Mouse (Mus musculus) cerebellum, postnatal 4 days (tissue): ENCODE results near the gene Fbxo21.

Experiments used
- DNase-seq, 2 experiments: peaks; one replicate each; pipeline ENCODE4 v3.0.0; 2022; ENCODE audit warnings: low spot score in 2 of 2, mixed read lengths in 1 of 2

Fbxo21 gene

GRCm38 (mm10) chr5:117980921-117981320 lies 4.4 kb downstream of the Fbxo21 start:
- DNase-seq = no peak

GRCm38 (mm10) chr5:117981943-117982342 lies 5.4 kb downstream of the Fbxo21 start:
- DNase-seq = no peak

GRCm38 (mm10) chr5:117986327-117986726 lies 9.8 kb downstream of the Fbxo21 start:
- no peak for DNase-seq

- no peak for DNase-seq
Measured at GRCm38 (mm10) chr5:117987891-117988290, 11.4 kb downstream of the Fbxo21 start.

GRCm38 (mm10) chr5:117988367-117988766 lies 11.8 kb downstream of the Fbxo21 start:
- no peak for DNase-seq

- DNase-seq = no peak
Measured at GRCm38 (mm10) chr5:117989773-117990172, 13.2 kb downstream of the Fbxo21 start.

- DNase-seq = no peak
Measured at GRCm38 (mm10) chr5:117990957-117991356, 14.4 kb downstream of the Fbxo21 start.

GRCm38 (mm10) chr5:117993550-117993949 lies 17.0 kb downstream of the Fbxo21 start:
- DNase-seq = no peak

- DNase-seq = no peak
Measured at GRCm38 (mm10) chr5:117995372-117995901, 18.9 kb downstream of the Fbxo21 start.

- DNase-seq = no peak
Measured at GRCm38 (mm10) chr5:117995911-117996310, 19.4 kb downstream of the Fbxo21 start.

GRCm38 (mm10) chr5:117996581-117996980 lies 20.1 kb downstream of the Fbxo21 start:
- DNase-seq = no peak

- no peak for DNase-seq
Measured at GRCm38 (mm10) chr5:117997434-117997970, 21.0 kb downstream of the Fbxo21 start.

- no peak for DNase-seq
Measured at GRCm38 (mm10) chr5:117999061-117999460, 22.5 kb downstream of the Fbxo21 start.

- DNase-seq = no peak
Measured at GRCm38 (mm10) chr5:117999584-117999983, 23.1 kb downstream of the Fbxo21 start.

- DNase-seq = peak; percentile 71 to 82
Measured at GRCm38 (mm10) chr5:118002059-118002458, 25.5 kb downstream of the Fbxo21 start.

GRCm38 (mm10) chr5:118004619-118005018 lies 28.1 kb downstream of the Fbxo21 start:
- peak; percentile 49 to 64 for DNase-seq

GRCm38 (mm10) chr5:118005728-118006127 lies 29.2 kb downstream of the Fbxo21 start:
- no peak for DNase-seq

- no peak for DNase-seq
Measured at GRCm38 (mm10) chr5:118008344-118008743, 31.8 kb downstream of the Fbxo21 start.

- DNase-seq = no peak
Measured at GRCm38 (mm10) chr5:118010872-118011271, 34.3 kb downstream of the Fbxo21 start.

GRCm38 (mm10) chr5:118011796-118012195 lies 35.3 kb downstream of the Fbxo21 start:
- no peak for DNase-seq

- peak in 1 of 2 experiments; percentile 71 for DNase-seq
Measured at GRCm38 (mm10) chr5:118015028-118015427, 38.5 kb downstream of the Fbxo21 start.

- no peak for DNase-seq
Measured at GRCm38 (mm10) chr5:118015669-118016068, 39.1 kb downstream of the Fbxo21 start.

- DNase-seq = no peak
Measured at GRCm38 (mm10) chr5:118017527-118017926, 41.0 kb downstream of the Fbxo21 start.

GRCm38 (mm10) chr5:118019905-118020304 lies 43.4 kb downstream of the Fbxo21 start:
- DNase-seq = no peak
